Mouse (Mus musculus): ENCODE measurements around the gene Wbp1l. TPM values are rescaled to one million over a fixed set of nuclear protein-coding genes. Genes with fewer than 3 reads are reported as not detected.

Gene Wbp1l
- total RNA-seq, 2 experiments from 2014 or later, result 65.4 to 101 TPM

GRCm38 (mm10) chr19:46675641-46676040, 76.8 kb downstream of the Wbp1l start:
- Histone ChIP-seq H3K4me3 (no peak overlapping the region), H3K27ac (no peak overlapping the region)
- no peak for TF ChIP-seq CTCF (IDR thresholded peaks at IDR 0.05)
- DNase-seq, result no peak
- intact Hi-C loops (cut with DNase I), result no loop called here

GRCm38 (mm10) chr19:46679720-46680383, 81.0 kb downstream of the Wbp1l start:
- intact Hi-C loops (cut with DNase I), result loop anchor here (10.0 kb wide), 1 partner anchor 365 kb away; no protein-coding TSS in a partner anchor
- DNase-seq, result no peak
- Histone ChIP-seq H3K27ac (no peak overlapping the region), H3K4me3 (no peak overlapping the region)
- TF ChIP-seq CTCF (IDR thresholded peaks at IDR 0.05), result no peak

GRCm38 (mm10) chr19:46689460-46690372, 90.8 kb downstream of the Wbp1l start, which contains the start of gene Borcs7:
Gene Borcs7 (plus strand): TSS chr19:46689906.
- DNase-seq, result peak; percentile 90
- TF ChIP-seq CTCF (IDR thresholded peaks at IDR 0.05), result no peak
- Histone ChIP-seq H3K27ac (peak within 1 kb of the TSS; percentile 97), H3K4me3 (peak within 1 kb of the TSS; percentile 91)
- intact Hi-C loops (cut with DNase I), result loop anchor here (10.0 kb wide), 1 partner anchor 355 kb away; no protein-coding TSS in a partner anchor

GRCm38 (mm10) chr19:46690387-46690786, 91.5 kb downstream of the Wbp1l start:
- DNase-seq, result no peak
- no peak for TF ChIP-seq CTCF (IDR thresholded peaks at IDR 0.05)
- Histone ChIP-seq H3K4me3 (peak overlapping the region; percentile 91), H3K27ac (peak overlapping the region; percentile 97)
- intact Hi-C loops (cut with DNase I), result no loop called here

GRCm38 (mm10) chr19:46691078-46691477, 92.2 kb downstream of the Wbp1l start:
- intact Hi-C loops (cut with DNase I), result no loop called here
- Histone ChIP-seq H3K4me3 (no peak overlapping the region), H3K27ac (no peak overlapping the region)
- no peak for DNase-seq
- TF ChIP-seq CTCF (IDR thresholded peaks at IDR 0.05), result no peak

GRCm38 (mm10) chr19:46693146-46693545, 94.3 kb downstream of the Wbp1l start:
- TF ChIP-seq CTCF (IDR thresholded peaks at IDR 0.05), result no peak
- H3K27ac ChIP-seq, result no peak overlapping the region
- no peak overlapping the region for H3K4me3 ChIP-seq
- intact Hi-C loops (cut with DNase I), result no loop called here
- DNase-seq, result no peak

GRCm38 (mm10) chr19:46696482-46696881, 97.6 kb downstream of the Wbp1l start:
- no peak overlapping the region for H3K4me3 ChIP-seq
- no peak overlapping the region for H3K27ac ChIP-seq
- no peak for DNase-seq
- intact Hi-C loops (cut with DNase I), result no loop called here
- no peak for TF ChIP-seq CTCF (IDR thresholded peaks at IDR 0.05)

- intact Hi-C loops (cut with DNase I), result no loop called here
- TF ChIP-seq CTCF (IDR thresholded peaks at IDR 0.05), result no peak
- H3K27ac ChIP-seq, result no peak overlapping the region
- no peak for DNase-seq
- no peak overlapping the region for H3K4me3 ChIP-seq
Measured at GRCm38 (mm10) chr19:46696943-46697342, 98.1 kb downstream of the Wbp1l start.

- no peak overlapping the region for H3K4me3 ChIP-seq
- intact Hi-C loops (cut with DNase I), result no loop called here
- no peak overlapping the region for H3K27ac ChIP-seq
- TF ChIP-seq CTCF (IDR thresholded peaks at IDR 0.05), result no peak
- DNase-seq, result no peak
Measured at GRCm38 (mm10) chr19:46697840-46698517, 99.1 kb downstream of the Wbp1l start.

- no peak for TF ChIP-seq CTCF (IDR thresholded peaks at IDR 0.05)
- Histone ChIP-seq H3K4me3 (no peak overlapping the region), H3K27ac (0 out of 2 replicates have a peak overlapping the region, but pooled peaks have one; percentile 12)
- intact Hi-C loops (cut with DNase I), result no loop called here
- peak; percentile 29 for DNase-seq
Measured at GRCm38 (mm10) chr19:46699011-46699481, 100.2 kb downstream of the Wbp1l start.

GRCm38 (mm10) chr19:46701156-46701555, 102.3 kb downstream of the Wbp1l start:
- intact Hi-C loops (cut with DNase I), result no loop called here
- Histone ChIP-seq H3K27ac (no peak overlapping the region), H3K4me3 (no peak overlapping the region)
- no peak for DNase-seq
- TF ChIP-seq CTCF (IDR thresholded peaks at IDR 0.05), result no peak

GRCm38 (mm10) chr19:46705779-46706495, 107.1 kb downstream of the Wbp1l start:
- no peak for TF ChIP-seq CTCF (IDR thresholded peaks at IDR 0.05)
- intact Hi-C loops (cut with DNase I), result no loop called here
- no peak overlapping the region for H3K4me3 ChIP-seq
- no peak for DNase-seq
- no peak overlapping the region for H3K27ac ChIP-seq
